Mouse (Mus musculus) megakaryocyte, embryonic 14.5 days (primary cell): ENCODE results near the gene Foxred2. TPM values are rescaled to one million over a fixed set of nuclear protein-coding genes. Genes with fewer than 3 reads are reported as not detected.

Source experiments
- H3K27me3 ChIP-seq: replicated peaks from 2 replicates; pipeline ENCODE3; 2012; ENCODE audit warnings: inconsistent platforms
- H3K36me3 ChIP-seq: replicated peaks from 2 replicates; pipeline ENCODE3; 2012; ENCODE audit warnings: low read length, inconsistent platforms, mixed read lengths
- H3K4me1 ChIP-seq: 2 replicates; pipeline ENCODE4 v1.6.1; 2012; ENCODE audit warnings: inconsistent platforms
- H3K4me3 ChIP-seq: replicated peaks from 2 replicates; pipeline ENCODE3; 2012; ENCODE audit warnings: moderate library complexity, mild to moderate bottlenecking, inconsistent platforms
- H3K9me3 ChIP-seq: 2 replicates; pipeline ENCODE4 v1.6.1; 2012; ENCODE audit warnings: inconsistent platforms
- FLI1 ChIP-seq: IDR thresholded peaks from 2 replicates; pipeline ENCODE4 v1.6.1; 2012; ENCODE audit warnings: low read length, inconsistent platforms, mixed read lengths
- GATA1 ChIP-seq: IDR thresholded peaks from 3 replicates; pipeline ENCODE4 v1.6.1; 2012; ENCODE audit warnings: mixed read lengths, low read length, inconsistent platforms, borderline replicate concordance
- polyA plus RNA-seq: library from polyadenylated mRNA; stranded (reverse); fragments of >175 nt; gene quantifications from 2 replicates; pipeline ENCODE4 v1.2.3, GENCODE M21; 2012; ENCODE audit warnings: low replicate concordance; ENCODE audit not compliant: insufficient read depth

Foxred2 gene
- polyA plus RNA-seq, 1 experiment = 0.66 TPM

- no peaks in the 10 kb centered on the region for H3K9me3 ChIP-seq
- peaks cover 40% of the 10 kb centered on the region for H3K4me1 ChIP-seq
- H3K36me3 ChIP-seq = peaks cover 66% of the 10 kb centered on the region
- H3K27me3 ChIP-seq = peaks cover 8% of the 10 kb centered on the region
- TF ChIP-seq FLI1 (no peak), GATA1 (no peak)
- H3K4me3 ChIP-seq = no peak overlapping the region
These were observed 2.2 kb downstream of the Foxred2 start for GRCm38 (mm10) chr15:77954362-77954761.

GRCm38 (mm10) chr15:77952921-77953320, 3.6 kb downstream of the Foxred2 start:
- H3K4me3 ChIP-seq = no peak overlapping the region
- peaks cover 11% of the 10 kb centered on the region for H3K27me3 ChIP-seq
- no peaks in the 10 kb centered on the region for H3K9me3 ChIP-seq
- TF ChIP-seq GATA1 = no peak
- TF ChIP-seq FLI1 = no peak
- H3K4me1 ChIP-seq = peaks cover 45% of the 10 kb centered on the region
- H3K36me3 ChIP-seq = peaks cover 66% of the 10 kb centered on the region

DNA sequence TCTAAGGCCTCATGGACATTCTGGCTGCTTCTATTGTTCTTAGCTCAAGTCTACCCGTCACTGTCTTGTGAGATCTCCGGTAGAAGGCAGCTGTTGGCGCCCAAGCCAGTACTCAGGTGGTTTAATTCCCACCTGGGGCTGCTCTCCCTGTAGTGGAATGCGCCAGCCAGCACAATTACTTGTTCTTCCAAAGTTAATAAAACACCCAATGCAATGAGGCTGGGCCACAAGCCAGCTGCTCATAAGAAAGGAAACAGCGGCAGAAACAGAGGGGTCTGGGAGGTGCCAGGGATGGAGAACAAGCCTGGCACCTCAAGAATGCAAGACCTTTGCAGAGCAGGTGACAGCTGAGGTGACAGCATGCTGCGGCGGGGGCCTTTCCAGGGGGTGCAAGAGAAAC, 7.5 kb downstream of the Foxred2 start:
- Histone ChIP-seq H3K9me3 (no peaks in the 10 kb centered on the region), H3K36me3 (peaks cover 92% of the 10 kb centered on the region), H3K4me3 (no peak overlapping the region), H3K27me3 (peaks cover 12% of the 10 kb centered on the region), H3K4me1 (peaks cover 56% of the 10 kb centered on the region)
- TF ChIP-seq GATA1 (no peak), FLI1 (no peak)

DNA sequence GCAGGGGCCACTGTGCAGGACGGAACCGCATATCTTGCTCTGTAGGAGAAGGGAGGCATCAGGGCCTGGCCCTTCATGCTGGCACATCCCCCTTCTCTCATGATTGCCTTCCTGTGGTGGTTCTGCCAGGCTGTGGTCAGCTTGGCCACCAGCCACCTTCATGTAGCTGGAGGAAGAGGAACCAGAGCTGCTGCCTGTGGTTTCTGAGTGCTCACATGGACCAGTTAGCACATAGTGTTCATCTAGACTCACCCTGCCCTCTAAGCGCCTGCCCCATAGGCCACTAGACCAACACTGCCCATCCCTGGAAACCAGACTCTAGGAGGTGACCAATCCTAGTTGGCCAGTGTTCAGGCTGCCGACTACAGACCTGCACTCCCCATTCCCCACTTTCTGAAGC, 10.8 kb downstream of the Foxred2 start:
- Histone ChIP-seq H3K36me3 (peaks cover 89% of the 10 kb centered on the region), H3K9me3 (no peaks in the 10 kb centered on the region), H3K27me3 (peaks cover 19% of the 10 kb centered on the region), H3K4me1 (peaks cover 74% of the 10 kb centered on the region), H3K4me3 (peak overlapping the region; percentile 83)
- TF ChIP-seq GATA1 (no peak), FLI1 (no peak)

DNA sequence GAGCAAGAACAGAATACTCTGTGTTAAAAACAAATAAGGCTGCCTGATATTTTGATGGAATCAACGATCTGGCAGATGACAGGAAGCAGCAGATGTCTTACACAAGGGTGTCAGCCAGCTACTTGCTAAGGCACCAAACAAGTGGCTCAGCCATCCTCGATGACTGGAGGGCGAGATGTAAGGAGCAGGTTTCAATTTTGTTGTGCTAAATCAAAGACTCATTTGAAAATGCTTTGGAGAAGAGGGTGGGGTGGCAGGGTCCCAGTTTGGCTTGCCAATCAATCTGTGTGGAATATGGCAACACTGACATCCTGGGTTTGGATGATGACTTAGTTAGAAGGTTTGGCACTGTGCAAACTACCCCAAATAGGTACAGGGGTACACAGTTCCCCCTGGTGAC, 15.0 kb downstream of the Foxred2 start:
- Histone ChIP-seq H3K9me3 (no peaks in the 10 kb centered on the region), H3K27me3 (peaks cover 22% of the 10 kb centered on the region), H3K4me1 (peaks cover 52% of the 10 kb centered on the region), H3K4me3 (no peak overlapping the region), H3K36me3 (peaks cover 70% of the 10 kb centered on the region)
- TF ChIP-seq GATA1 (no peak), FLI1 (no peak)

DNA sequence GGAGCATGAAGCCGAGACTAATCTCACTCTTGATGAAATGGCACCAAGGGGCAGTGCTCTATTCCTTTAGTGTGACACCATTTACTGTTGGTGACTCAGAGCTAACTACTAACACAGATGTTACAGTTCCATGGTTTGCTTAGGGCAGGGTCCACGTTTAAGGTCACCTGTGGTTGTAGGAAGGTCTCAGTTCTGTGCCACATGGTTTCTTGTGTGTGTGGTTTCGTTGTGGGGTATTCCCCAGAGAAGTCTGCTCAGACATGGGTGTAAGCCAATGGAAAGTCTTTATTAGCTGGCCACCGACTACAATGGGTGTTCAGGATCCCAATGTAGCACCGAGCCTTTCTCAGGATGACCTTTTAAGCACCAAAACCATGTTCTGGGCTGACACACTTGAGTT, 18.0 kb downstream of the Foxred2 start:
- Histone ChIP-seq H3K36me3 (peaks cover 66% of the 10 kb centered on the region), H3K4me3 (no peak overlapping the region), H3K27me3 (peaks cover 37% of the 10 kb centered on the region), H3K9me3 (no peaks in the 10 kb centered on the region), H3K4me1 (peaks cover 34% of the 10 kb centered on the region)
- TF ChIP-seq GATA1 = no peak
- TF ChIP-seq FLI1 = no peak

GRCm38 (mm10) chr15:77935673-77936375, 20.7 kb downstream of the Foxred2 start:
- Histone ChIP-seq H3K4me1 (peaks cover 42% of the 10 kb centered on the region), H3K4me3 (no peak overlapping the region), H3K36me3 (peaks cover 47% of the 10 kb centered on the region), H3K9me3 (no peaks in the 10 kb centered on the region), H3K27me3 (peaks cover 27% of the 10 kb centered on the region)
- TF ChIP-seq GATA1 (no peak), FLI1 (no peak)

DNA sequence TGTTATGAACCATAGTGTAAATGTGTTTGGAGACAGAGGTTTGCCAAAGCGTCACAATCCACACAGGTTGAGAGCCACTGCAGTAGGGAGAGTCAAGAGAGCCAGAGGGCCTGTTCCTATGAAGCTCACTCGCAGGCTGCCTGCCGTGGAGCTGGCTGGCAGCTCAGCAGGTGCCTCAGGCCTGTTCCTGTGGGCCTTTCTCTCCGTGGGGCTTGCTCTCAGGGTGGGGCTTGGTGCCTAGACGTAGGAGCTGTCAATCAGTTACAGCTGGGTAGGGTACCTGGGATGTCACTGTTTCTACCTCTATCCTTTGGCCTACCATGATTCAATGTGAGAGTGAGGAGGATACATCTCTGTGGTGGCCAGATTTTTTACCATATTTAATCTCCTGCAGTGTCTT, 21.6 kb downstream of the Foxred2 start:
- Histone ChIP-seq H3K36me3 (peaks cover 42% of the 10 kb centered on the region), H3K27me3 (peaks cover 27% of the 10 kb centered on the region), H3K9me3 (no peaks in the 10 kb centered on the region), H3K4me1 (peaks cover 51% of the 10 kb centered on the region), H3K4me3 (no peak overlapping the region)
- TF ChIP-seq GATA1 (no peak), FLI1 (no peak)

DNA sequence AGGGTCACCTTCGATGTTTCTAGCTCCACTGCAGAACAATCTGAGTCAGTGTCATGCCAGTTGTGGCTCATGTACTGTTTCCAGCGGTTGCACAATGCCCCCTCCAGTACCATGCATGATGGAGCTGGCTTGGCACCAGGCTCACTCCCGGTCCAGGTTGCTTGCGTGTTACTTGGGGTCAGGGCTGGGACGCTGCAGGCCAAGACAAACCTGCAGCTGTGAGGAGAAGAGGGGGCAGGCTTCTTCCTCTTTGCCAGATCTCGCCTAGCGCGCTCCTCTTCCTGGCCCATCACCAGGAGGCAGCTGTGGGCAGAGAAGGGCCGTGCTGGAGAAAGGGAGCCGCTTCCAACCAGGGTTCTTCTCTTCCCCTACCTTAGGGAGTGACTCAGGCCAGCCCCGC, 22.2 kb downstream of the Foxred2 start:
- no peaks in the 10 kb centered on the region for H3K9me3 ChIP-seq
- H3K4me1 ChIP-seq = peaks cover 57% of the 10 kb centered on the region
- peak overlapping the region; percentile 33 for H3K4me3 ChIP-seq
- peaks cover 27% of the 10 kb centered on the region for H3K27me3 ChIP-seq
- TF ChIP-seq GATA1 (no peak), FLI1 (no peak)
- peaks cover 37% of the 10 kb centered on the region for H3K36me3 ChIP-seq

GRCm38 (mm10) chr15:77933770-77934169, 22.8 kb downstream of the Foxred2 start:
- Histone ChIP-seq H3K36me3 (peaks cover 36% of the 10 kb centered on the region), H3K4me1 (peaks cover 60% of the 10 kb centered on the region), H3K27me3 (peaks cover 27% of the 10 kb centered on the region), H3K9me3 (no peaks in the 10 kb centered on the region), H3K4me3 (peak overlapping the region; percentile 81)
- TF ChIP-seq GATA1 = no peak
- no peak for TF ChIP-seq FLI1
